14 mouse cellular contexts compared by ENCODE assay signal in the genomic region with DNA sequence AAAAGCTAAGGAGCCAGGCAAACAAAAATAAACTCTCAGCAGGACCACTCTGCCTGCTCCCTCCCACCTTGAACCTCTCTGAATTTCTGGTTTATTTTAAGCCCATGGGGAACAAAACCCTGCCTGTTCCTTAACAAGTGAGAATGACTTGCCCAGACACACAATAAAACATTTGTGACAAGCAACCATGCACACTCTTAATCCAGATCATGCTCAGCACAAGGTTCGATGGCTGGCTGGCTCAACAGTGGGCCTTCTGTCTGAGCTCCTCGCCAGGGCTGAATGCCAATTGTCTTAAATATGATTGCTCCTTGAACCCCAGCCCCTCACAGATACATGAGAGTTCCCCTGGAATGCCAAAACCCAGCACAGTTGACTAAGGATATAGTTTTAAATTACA.
DNase-seq lines count a peak whose midpoint lies in the region; ATAC-seq lines count a peak whose summit lies in the region.
"Had no signal": no experiment of that assay in that cellular context is flagged by ENCODE, and none has a peak within 500 bp of the region (broad histone marks: within the 10 kb centered on the region; RNA-seq: fewer than 3 reads in every experiment).

No protein-coding gene starts in this region.

- 0 out of 2 replicates have a peak overlapping the region, but pooled peaks have one; percentile 12 for H3K27ac ChIP-seq in hindbrain, embryonic 12.5 days
- no peak overlapping the region for H3K27ac ChIP-seq in hindbrain, embryonic 13.5 days
- H3K27ac ChIP-seq in forebrain, embryonic 15.5 days (replicated peaks): no peak overlapping the region
- H3K27ac ChIP-seq in midbrain, embryonic 14.5 days (replicated peaks; ENCODE audit: low read depth, low read length): no peak overlapping the region
- H3K27ac ChIP-seq: left cerebral cortex, adult 2 months; stomach, embryonic 15.5 days had no signal

- H3K27me3 ChIP-seq in hindbrain, embryonic 12.5 days: no peaks in the 10 kb centered on the region
- no peaks in the 10 kb centered on the region for H3K27me3 ChIP-seq in hindbrain, embryonic 13.5 days
- H3K27me3 ChIP-seq in forebrain, embryonic 15.5 days: no peaks in the 10 kb centered on the region
- no peaks in the 10 kb centered on the region for H3K27me3 ChIP-seq in midbrain, embryonic 14.5 days (ENCODE audit: control insufficient read depth, insufficient read depth, low read length)
- H3K27me3 ChIP-seq: stomach, embryonic 15.5 days had no signal

- 20% methylated on average over 2 of the region's 2 CpGs for WGBS in hindbrain, embryonic 12.5 days
- 42% methylated on average over 2 of the region's 2 CpGs for WGBS in hindbrain, embryonic 13.5 days
- WGBS in forebrain, embryonic 15.5 days: 9% methylated on average over 2 of the region's 2 CpGs
- 14% methylated on average over 2 of the region's 2 CpGs for WGBS in midbrain, embryonic 14.5 days

- peak; percentile 34 for DNase-seq in retina, postnatal 1 day
- no peak for DNase-seq in retina, embryonic 14.5 days (ENCODE audit: low spot score)
- DNase-seq in midbrain, embryonic 14.5 days: peak; percentile 52
- DNase-seq in spleen, postnatal 14 days (ENCODE audit: low spot score in 2 of 2): no peak
- DNase-seq: cerebellum, adult 9-11 months; kidney, adult 18-20 months; right cerebral cortex, adult 18-20 months had no signal

- ATAC-seq in hindbrain, embryonic 12.5 days (ENCODE audit: low FRiP score): no peak
- no peak for ATAC-seq in hindbrain, embryonic 13.5 days (ENCODE audit: low FRiP score)
- 0 out of 2 replicates have a peak, but pooled peaks have one; percentile 32 for ATAC-seq in forebrain, embryonic 15.5 days (replicated peaks)
- ATAC-seq in midbrain, embryonic 14.5 days (ENCODE audit: low FRiP score, low TSS enrichment): peak; percentile 53; the same call in 1 of the 2 replicates
- no peak for ATAC-seq in CD4-positive, CD25-positive, alpha-beta regulatory T cell, adult 4 months
- ATAC-seq: lung, postnatal 0 days had no signal

- no peaks in the 10 kb centered on the region for H3K36me3 ChIP-seq in hindbrain, embryonic 12.5 days
- no peaks in the 10 kb centered on the region for H3K36me3 ChIP-seq in hindbrain, embryonic 13.5 days
- H3K36me3 ChIP-seq in forebrain, embryonic 15.5 days: no peaks in the 10 kb centered on the region
- H3K36me3 ChIP-seq in midbrain, embryonic 14.5 days (ENCODE audit: control insufficient read depth, insufficient read depth, low read length): no peaks in the 10 kb centered on the region
- H3K36me3 ChIP-seq: stomach, embryonic 15.5 days had no signal

- H3K9ac ChIP-seq in hindbrain, embryonic 12.5 days: no peak overlapping the region
- no peak overlapping the region for H3K9ac ChIP-seq in hindbrain, embryonic 13.5 days
- H3K9ac ChIP-seq in forebrain, embryonic 15.5 days (replicated peaks): no peak overlapping the region
- no peak overlapping the region for H3K9ac ChIP-seq in midbrain, embryonic 14.5 days (replicated peaks; ENCODE audit: low read length)
- H3K9ac ChIP-seq: stomach, embryonic 15.5 days had no signal

- no peaks in the 10 kb centered on the region for H3K4me1 ChIP-seq in hindbrain, embryonic 12.5 days
- H3K4me1 ChIP-seq in hindbrain, embryonic 13.5 days (replicated peaks): no peaks in the 10 kb centered on the region
- peaks cover 4% of the 10 kb centered on the region; the same call in 1 of the 2 replicates for H3K4me1 ChIP-seq in forebrain, embryonic 15.5 days
- H3K4me1 ChIP-seq in midbrain, embryonic 14.5 days (ENCODE audit: control insufficient read depth, insufficient read depth, low read length): no peaks in the 10 kb centered on the region
- H3K4me1 ChIP-seq: stomach, embryonic 15.5 days had no signal

- H3K4me3 ChIP-seq in hindbrain, embryonic 12.5 days: no peak overlapping the region
- no peak overlapping the region for H3K4me3 ChIP-seq in hindbrain, embryonic 13.5 days
- no peak overlapping the region for H3K4me3 ChIP-seq in forebrain, embryonic 15.5 days
- H3K4me3 ChIP-seq in midbrain, embryonic 14.5 days (replicated peaks; ENCODE audit: low read depth, low read length): no peak overlapping the region
- H3K4me3 ChIP-seq: left cerebral cortex, adult 2 months; stomach, embryonic 15.5 days had no signal

- H3K9me3 ChIP-seq in hindbrain, embryonic 12.5 days (replicated peaks): no peaks in the 10 kb centered on the region
- no peaks in the 10 kb centered on the region for H3K9me3 ChIP-seq in hindbrain, embryonic 13.5 days
- H3K9me3 ChIP-seq in forebrain, embryonic 15.5 days: no peaks in the 10 kb centered on the region
- H3K9me3 ChIP-seq in midbrain, embryonic 14.5 days (ENCODE audit: control insufficient read depth, low read length): 0 out of 2 replicates have a peak, but pooled peaks cover 2% of the 10 kb centered on the region
- H3K9me3 ChIP-seq: stomach, embryonic 15.5 days had no signal

- no peak overlapping the region for H3K4me2 ChIP-seq in hindbrain, embryonic 12.5 days (replicated peaks)
- H3K4me2 ChIP-seq in hindbrain, embryonic 13.5 days: no peak overlapping the region
- H3K4me2 ChIP-seq in forebrain, embryonic 15.5 days (replicated peaks): no peak overlapping the region
- H3K4me2 ChIP-seq in midbrain, embryonic 14.5 days (ENCODE audit: low read length): no peak overlapping the region
- H3K4me2 ChIP-seq: stomach, embryonic 15.5 days had no signal

Comparison
In these comparisons a context has a peak if more than half of its experiments do, and no peak if none do; other contexts are left out.
1. DNase-seq: peak in retina, postnatal 1 day (single experiment) and midbrain, embryonic 14.5 days (single experiment); none in retina, embryonic 14.5 days (single experiment) and spleen, postnatal 14 days (0 of 2).
2. ATAC-seq: peak in forebrain, embryonic 15.5 days (single experiment) and midbrain, embryonic 14.5 days (single experiment); none in hindbrain, embryonic 12.5 days (single experiment), hindbrain, embryonic 13.5 days (single experiment) and CD4-positive, CD25-positive, alpha-beta regulatory T cell, adult 4 months (single experiment).